Mouse (Mus musculus): ENCODE results near the gene Lpgat1. TPM values are rescaled to one million over a fixed set of nuclear protein-coding genes. Genes with fewer than 3 reads are reported as not detected.

The Lpgat1 gene
- polyA plus RNA-seq, 1 experiment from 2014 or later, result 18.5 TPM

Other genes starting within 250 kb of the Lpgat1 start
- 59.7 and 60.1 TPM in 2 replicates for gene Dtl, start 142.3 kb upstream of the Lpgat1 start, polyA plus RNA-seq (2015; fragmentation: Nextera tagmentation; extraction: Ambion mirVana)
- gene Ints7, start 142.2 kb upstream of the Lpgat1 start, polyA plus RNA-seq (2015; fragmentation: Nextera tagmentation; extraction: Ambion mirVana), result 65.2 and 71.2 TPM in 2 replicates
- 44.5 and 45.1 TPM in 2 replicates for gene Nek2, start 103.6 kb downstream of the Lpgat1 start, polyA plus RNA-seq (2015; fragmentation: Nextera tagmentation; extraction: Ambion mirVana)
- gene Slc30a1, start 188.9 kb downstream of the Lpgat1 start, polyA plus RNA-seq (2015; fragmentation: Nextera tagmentation; extraction: Ambion mirVana), result 2.6 and 3.5 TPM in 2 replicates

All from kidney, embryonic 15.5 days (tissue).